Mouse (Mus musculus): ENCODE measurements around the gene Gm1527. TPM values are rescaled to one million over a fixed set of nuclear protein-coding genes. Genes with fewer than 3 reads are reported as not detected.
"Not testable (repeated sequence)": the region's sequence is repeated elsewhere in the genome, so short reads cannot be mapped to it uniquely, and the experiment has no call there.

Gm1527 gene
- total RNA-seq (2021) = not detected
- long read RNA-seq, experiment 1 = 0 reads
- long read RNA-seq, experiment 2 = 0 reads

DNA sequence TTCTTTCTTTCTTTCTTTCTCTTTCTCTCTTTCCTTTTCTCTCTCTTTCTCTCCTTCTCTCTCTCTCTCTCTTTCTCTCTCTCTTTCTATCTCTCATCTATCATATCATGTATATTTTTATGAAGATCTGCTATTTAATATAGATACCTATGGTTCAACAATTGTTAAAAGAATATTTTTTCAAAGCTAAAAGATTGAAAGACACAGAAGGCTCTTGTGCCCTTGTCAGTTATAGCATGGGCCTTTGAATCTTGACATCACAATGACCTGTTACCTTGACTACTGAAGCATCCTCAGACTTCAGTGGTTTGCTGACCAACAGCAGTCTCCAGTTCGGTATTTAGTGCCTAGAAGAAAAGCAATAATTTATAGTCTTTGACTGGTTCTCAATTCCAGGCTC lies at the start of gene Gm1527:
Gene Gm1527 (plus strand): TSS at position 301 of the 400 bp plus-strand sequence.
- no peak for DNase-seq
- intact Hi-C loops (cut with DNase I) = no loop called here

DNA sequence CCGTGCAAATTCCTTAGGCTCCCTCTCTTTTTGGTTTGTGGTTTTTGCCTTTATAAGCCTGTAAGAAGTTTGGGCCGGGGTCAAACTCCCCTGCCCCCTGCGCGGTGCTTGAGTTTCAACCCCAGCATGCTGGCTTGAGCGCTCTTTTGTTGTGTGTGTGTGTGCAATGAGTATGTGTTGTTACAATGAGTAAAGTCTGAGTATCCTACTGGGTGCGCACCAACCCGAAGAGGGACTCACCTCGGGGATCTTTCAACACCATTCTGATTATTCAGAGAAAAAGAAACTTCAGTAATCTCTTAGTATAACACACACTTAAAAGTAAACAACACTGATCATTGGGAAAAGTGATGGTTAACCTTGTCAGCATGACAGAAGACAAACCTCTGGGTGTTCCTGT lies 49.2 kb upstream of the Gm1527 start:
- intact Hi-C loops (cut with DNase I) = no loop called here
- no peak for DNase-seq

DNA sequence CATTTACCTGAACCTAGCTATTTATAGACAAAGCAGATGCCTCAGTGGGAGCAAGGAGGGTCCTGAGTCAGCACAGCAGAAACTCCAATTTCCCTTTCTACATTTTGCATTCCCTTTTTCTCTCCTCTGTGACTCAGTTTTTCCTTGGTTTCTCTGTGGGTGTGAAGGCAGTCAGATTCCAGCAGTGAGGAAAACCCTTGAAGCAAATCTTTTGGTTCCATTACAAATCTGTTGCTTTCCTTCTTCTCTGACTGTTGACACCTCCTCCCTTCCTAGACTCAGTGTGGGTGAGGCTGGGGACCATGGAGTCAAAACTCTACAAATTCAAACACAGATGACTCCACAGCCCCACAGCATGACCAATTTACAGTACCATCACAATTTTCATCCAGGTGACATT lies 45.3 kb upstream of the Gm1527 start:
- DNase-seq = no peak
- intact Hi-C loops (cut with DNase I) = no loop called here

DNA sequence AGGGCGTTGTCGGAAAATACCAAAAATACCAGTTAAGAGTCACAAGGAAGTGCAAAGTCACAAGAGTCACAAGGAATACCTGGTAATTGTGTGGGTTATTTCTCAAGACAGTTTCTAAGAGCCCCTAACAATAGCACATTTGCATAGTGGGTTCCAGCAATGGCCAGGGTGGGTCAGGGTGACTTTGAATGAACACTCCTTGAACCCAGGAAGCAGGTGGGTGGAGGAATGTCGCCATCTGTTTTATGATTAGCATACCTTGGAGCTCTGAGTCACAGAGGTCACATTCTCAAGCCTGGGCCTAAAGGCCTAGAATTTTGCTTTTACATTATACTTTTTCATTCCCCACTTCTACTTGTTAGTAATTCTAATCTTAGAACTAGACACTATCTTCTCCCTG lies 40.2 kb upstream of the Gm1527 start:
- DNase-seq; intact Hi-C loops (cut with DNase I): not testable (repeated sequence)

DNA sequence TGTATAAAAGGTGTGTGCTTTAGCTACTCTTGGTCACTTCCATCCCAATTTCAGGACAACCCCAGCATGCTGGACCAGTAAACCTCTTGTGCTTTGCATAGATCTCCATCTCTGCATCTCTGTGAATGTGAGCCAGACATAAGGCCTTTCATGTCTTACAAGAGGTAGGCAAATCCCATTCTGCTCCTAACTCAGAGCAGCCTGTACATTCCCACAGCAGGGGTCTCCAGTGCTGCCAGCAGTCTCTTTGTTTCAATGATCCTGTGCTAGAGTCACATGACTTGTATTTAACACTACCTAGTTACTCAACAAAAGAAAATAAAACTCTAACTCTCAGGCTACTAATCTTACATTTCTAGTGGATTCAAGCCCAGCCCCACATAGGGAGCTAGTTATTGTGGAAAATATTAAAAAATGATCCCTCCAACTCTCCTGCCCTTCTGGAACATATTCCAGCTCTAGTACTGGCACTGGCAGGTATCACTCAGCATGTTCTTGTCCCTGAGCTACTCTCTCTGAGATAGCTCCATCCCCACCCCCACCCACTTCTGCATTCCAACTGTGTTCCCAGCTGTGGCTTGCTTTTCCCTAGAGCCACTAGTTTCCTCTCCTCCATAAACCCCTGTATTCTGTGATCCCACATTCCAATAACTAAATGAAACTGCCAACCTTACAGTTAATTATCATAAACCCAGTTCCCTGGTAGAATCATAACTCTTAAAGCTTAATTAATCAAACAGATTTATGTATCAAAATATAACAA lies 32.6 kb upstream of the Gm1527 start:
- DNase-seq; intact Hi-C loops (cut with DNase I): not testable (repeated sequence)

DNA sequence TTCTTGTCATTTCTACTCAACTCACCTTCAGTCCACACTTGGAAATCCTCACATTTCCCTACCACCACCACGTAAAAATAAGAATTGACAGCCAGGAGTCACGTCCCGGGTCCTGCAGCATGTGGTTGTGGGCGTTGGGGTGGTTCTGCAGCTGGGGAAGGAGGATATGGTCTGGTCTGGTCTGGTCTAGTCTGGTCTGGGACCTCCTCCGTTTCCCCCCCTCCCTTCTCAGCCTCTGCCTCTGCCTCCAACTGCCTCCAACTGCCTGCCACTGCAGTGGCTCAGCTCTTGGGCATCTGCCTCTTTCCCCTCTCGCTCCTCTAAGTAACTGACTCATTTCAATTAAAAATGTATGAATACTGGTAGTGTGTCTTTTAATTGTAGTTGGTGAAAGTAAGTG lies 4.5 kb downstream of the Gm1527 start:
- intact Hi-C loops (cut with DNase I); DNase-seq: not testable (repeated sequence)

DNA sequence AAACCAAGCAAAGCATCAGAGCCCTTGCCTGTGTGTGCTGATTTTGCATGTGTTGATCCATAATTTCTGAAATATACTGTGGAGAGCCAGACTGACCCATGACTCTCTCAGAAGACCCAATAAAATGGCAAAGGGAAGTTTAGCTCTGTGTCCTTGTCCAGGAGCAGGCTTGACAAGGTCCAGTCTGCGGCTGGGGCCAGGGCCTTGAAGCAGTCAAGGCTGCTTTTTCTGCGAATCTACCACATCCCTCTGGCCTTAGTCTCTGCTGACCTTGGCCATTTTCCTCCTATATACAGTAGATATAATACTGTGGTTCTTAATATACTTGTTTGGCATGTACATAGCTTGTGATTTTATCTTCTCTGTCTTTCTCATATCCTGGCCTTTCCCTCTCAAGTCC lies 73.5 kb downstream of the Gm1527 start:
- no peak for DNase-seq
- intact Hi-C loops (cut with DNase I) = no loop called here

DNA sequence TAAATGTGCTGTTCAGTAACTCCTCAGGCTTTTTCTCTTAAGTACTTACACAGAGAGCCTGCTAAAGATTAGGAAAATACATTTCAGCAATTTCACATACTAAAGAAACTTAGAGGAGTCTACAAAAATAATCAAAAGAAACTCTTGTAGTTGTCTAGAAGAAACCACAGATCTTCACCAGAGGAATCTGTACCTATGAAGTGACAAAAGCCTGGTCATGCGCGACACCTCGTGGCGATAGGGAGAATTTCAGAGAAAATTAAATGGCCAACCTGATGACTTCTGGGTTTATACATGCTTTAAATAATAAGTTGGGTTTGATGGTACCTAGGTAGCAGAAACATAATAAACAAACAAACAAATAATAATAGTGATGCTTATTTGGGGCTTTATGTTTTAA lies 76.4 kb downstream of the Gm1527 start:
- DNase-seq = peak; percentile 41 to 53
- intact Hi-C loops (cut with DNase I) = loop anchor here (1.0 kb wide), 1 partner anchor 155 kb away; no protein-coding TSS in a partner anchor

Other genes with a start within 250 kb of the Gm1527 start
- under 1 TPM in 1 of 2 experiments, not detected in 1; 0.07 TPM for gene Slc2a2, start 194.7 kb upstream of the Gm1527 start, total RNA-seq (2021)
- 1 to 10 TPM; 2.0 to 2.2 TPM for gene Eif5a2, start 111.3 kb upstream of the Gm1527 start, total RNA-seq (2021)
- gene Rpl22l1, start 87.2 kb upstream of the Gm1527 start, total RNA-seq (2021) = 100 to 1,000 TPM; 106 to 110 TPM
- gene Egfem1, start 189.4 kb downstream of the Gm1527 start, total RNA-seq (2021) = not detected